Mouse (Mus musculus) E14TG2a.4 (cell line): ENCODE results near the gene Hmx2.

Source experiments
- CTCF ChIP-seq: conservative IDR thresholded peaks from 2 replicates; pipeline ENCODE4 v1.5.1; 2014; ENCODE audit warnings: low read length
- NANOG ChIP-seq: IDR thresholded peaks from 2 replicates; pipeline ENCODE4 v1.6.1; 2014; ENCODE audit warnings: borderline replicate concordance, low read length, mixed read lengths
- POU5F1 ChIP-seq: IDR thresholded peaks from 2 replicates; pipeline ENCODE4 v1.6.1; 2014; ENCODE audit warnings: low read length, borderline replicate concordance

- TF ChIP-seq CTCF (no peak), NANOG (no peak), POU5F1 (no peak)
Observed at GRCm38 (mm10) chr7:131603186-131603585, 54.6 kb downstream of the Hmx2 start.
